10 mouse cellular contexts compared by ENCODE assay signal in genomic region chrX:5469165-5469564, GRCm38 (mm10). TPM values are rescaled to one million over a fixed set of nuclear protein-coding genes. Genes with fewer than 3 reads are reported as not detected.
DNase-seq lines count a peak whose midpoint lies in the region; ATAC-seq and TF ChIP-seq lines count a peak whose summit lies in the region.
"Had no signal": no experiment of that assay in that cellular context is flagged by ENCODE, and none has a peak within 500 bp of the region (broad histone marks: within the 10 kb centered on the region; RNA-seq: fewer than 3 reads in every experiment).

Mycs (minus strand) TSS chrX:5469265.

- no peaks in the 10 kb centered on the region for H3K4me1 ChIP-seq in heart, embryonic 12.5 days (replicated peaks)
- no peaks in the 10 kb centered on the region for H3K4me1 ChIP-seq in ES-Bruce4 (ENCODE audit: control insufficient read depth, insufficient read depth, low read length)
- H3K4me1 ChIP-seq in forebrain, postnatal 0 days (ENCODE audit: insufficient read depth) = no peaks in the 10 kb centered on the region
- H3K4me1 ChIP-seq in midbrain, embryonic 13.5 days (replicated peaks) = no peaks in the 10 kb centered on the region
- no peaks in the 10 kb centered on the region for H3K4me1 ChIP-seq in liver, postnatal 0 days (ENCODE audit: insufficient read depth)

- no peaks in the 10 kb centered on the region for H3K36me3 ChIP-seq in heart, embryonic 12.5 days
- no peaks in the 10 kb centered on the region for H3K36me3 ChIP-seq in ES-Bruce4 (ENCODE audit: control insufficient read depth, insufficient read depth, low read length, poor library complexity, severe bottlenecking)
- H3K36me3 ChIP-seq in forebrain, postnatal 0 days (ENCODE audit: insufficient read depth) = no peaks in the 10 kb centered on the region
- no peaks in the 10 kb centered on the region for H3K36me3 ChIP-seq in midbrain, embryonic 13.5 days
- H3K36me3 ChIP-seq in liver, postnatal 0 days (replicated peaks; ENCODE audit: insufficient read depth, low read length) = no peaks in the 10 kb centered on the region

- no peak for TF ChIP-seq EP300 in ES-Bruce4 (IDR thresholded peaks at IDR 0.05; ENCODE audit: insufficient read depth, low read depth, low read length)
- TF ChIP-seq EP300 in liver, postnatal 0 days (IDR thresholded peaks at IDR 0.05; ENCODE audit: low read depth) = no peak

- H3K9ac ChIP-seq in heart, embryonic 12.5 days = no peak within 1 kb of the TSS
- H3K9ac ChIP-seq in ES-Bruce4 (ENCODE audit: low read depth, poor library complexity, severe bottlenecking) = no peak within 1 kb of the TSS
- no peak within 1 kb of the TSS for H3K9ac ChIP-seq in forebrain, postnatal 0 days
- H3K9ac ChIP-seq in midbrain, embryonic 13.5 days (replicated peaks) = no peak within 1 kb of the TSS
- H3K9ac ChIP-seq in liver, postnatal 0 days (replicated peaks) = no peak within 1 kb of the TSS

- H3K4me2 ChIP-seq in heart, embryonic 12.5 days = peak within 1 kb of the TSS; percentile 56
- peak within 1 kb of the TSS; percentile 31 for H3K4me2 ChIP-seq in forebrain, postnatal 0 days (ENCODE audit: low read depth)
- H3K4me2 ChIP-seq in midbrain, embryonic 13.5 days (replicated peaks) = peak within 1 kb of the TSS; percentile 41
- H3K4me2 ChIP-seq in liver, postnatal 0 days (ENCODE audit: low read depth, low read length) = no peak within 1 kb of the TSS

- no peak within 1 kb of the TSS for H3K27ac ChIP-seq in heart, embryonic 12.5 days (ENCODE audit: poor library complexity, severe bottlenecking)
- H3K27ac ChIP-seq in ES-Bruce4 (ENCODE audit: insufficient read depth, low read length) = no peak within 1 kb of the TSS
- no peak within 1 kb of the TSS for H3K27ac ChIP-seq in forebrain, postnatal 0 days (ENCODE audit: low read depth, low read length)
- no peak within 1 kb of the TSS for H3K27ac ChIP-seq in midbrain, embryonic 13.5 days
- no peak within 1 kb of the TSS for H3K27ac ChIP-seq in layer of hippocampus, adult 2 months
- no peak within 1 kb of the TSS for H3K27ac ChIP-seq in liver, postnatal 0 days (ENCODE audit: low read depth)

- H3K9me3 ChIP-seq in heart, embryonic 12.5 days (replicated peaks) = peaks cover 4% of the 10 kb centered on the region; the same call in 1 of the 2 replicates
- H3K9me3 ChIP-seq in ES-Bruce4 (replicated peaks; ENCODE audit: control insufficient read depth, insufficient read depth, low read length, poor library complexity, severe bottlenecking) = no peaks in the 10 kb centered on the region
- H3K9me3 ChIP-seq in forebrain, postnatal 0 days (ENCODE audit: low read length) = no peaks in the 10 kb centered on the region
- H3K9me3 ChIP-seq in midbrain, embryonic 13.5 days = no peaks in the 10 kb centered on the region
- no peaks in the 10 kb centered on the region; the same call in 1 of the 2 replicates for H3K9me3 ChIP-seq in liver, postnatal 0 days (ENCODE audit: low read length)

- no peak for ATAC-seq in heart, embryonic 12.5 days (ENCODE audit: insufficient number of reproducible peaks, low FRiP score)
- no peak for ATAC-seq in forebrain, postnatal 0 days
- ATAC-seq in midbrain, embryonic 13.5 days = no peak
- ATAC-seq in liver, postnatal 0 days = no peak

- peaks cover 13% of the 10 kb centered on the region for H3K27me3 ChIP-seq in heart, embryonic 12.5 days (replicated peaks)
- H3K27me3 ChIP-seq in ES-Bruce4 (ENCODE audit: control insufficient read depth, insufficient read depth, low read length, poor library complexity, severe bottlenecking) = no peaks in the 10 kb centered on the region; the same call in 1 of the 2 replicates
- H3K27me3 ChIP-seq in forebrain, postnatal 0 days (ENCODE audit: insufficient read depth, low read length) = no peaks in the 10 kb centered on the region
- no peaks in the 10 kb centered on the region for H3K27me3 ChIP-seq in midbrain, embryonic 13.5 days
- no peaks in the 10 kb centered on the region for H3K27me3 ChIP-seq in liver, postnatal 0 days (ENCODE audit: insufficient read depth, low read length)

- no peak for TF ChIP-seq POLR2A in ES-Bruce4 (IDR thresholded peaks at IDR 0.05; ENCODE audit: insufficient read depth, low read length)

- no peak for DNase-seq in heart, adult 18-20 months
- no peak for DNase-seq in forebrain, postnatal 0 days
- no peak for DNase-seq in layer of hippocampus, adult 2 months (ENCODE audit: low spot score in 2 of 2)
- no peak for DNase-seq in thymus, postnatal 36 days
- DNase-seq in liver, postnatal 0 days = no peak
- DNase-seq: lung, postnatal 10 days had no signal

- no peak for TF ChIP-seq CTCF in ES-Bruce4 (IDR thresholded peaks at IDR 0.05; ENCODE audit: low read depth, low read length)
- no peak for TF ChIP-seq CTCF in forebrain, postnatal 0 days (IDR thresholded peaks at IDR 0.05; ENCODE audit: low read depth)
- no peak for TF ChIP-seq CTCF in layer of hippocampus, adult 2 months (conservative IDR thresholded peaks at IDR 0.05)
- no peak for TF ChIP-seq CTCF in liver, postnatal 0 days (IDR thresholded peaks at IDR 0.05; ENCODE audit: low read depth)

- H3K4me3 ChIP-seq in heart, embryonic 12.5 days = peak within 1 kb of the TSS; percentile 26
- peak within 1 kb of the TSS; percentile 44 for H3K4me3 ChIP-seq in ES-Bruce4 (ENCODE audit: low read depth, low read length)
- no peak within 1 kb of the TSS for H3K4me3 ChIP-seq in forebrain, postnatal 0 days (ENCODE audit: low read depth, low read length)
- H3K4me3 ChIP-seq in midbrain, embryonic 13.5 days (replicated peaks) = peak within 1 kb of the TSS; percentile 14
- H3K4me3 ChIP-seq in layer of hippocampus, adult 2 months = no peak within 1 kb of the TSS
- no peak within 1 kb of the TSS for H3K4me3 ChIP-seq in liver, postnatal 0 days (ENCODE audit: low read depth, low read length)

- 61% methylated on average over 3 of the region's 3 CpGs for WGBS in heart, embryonic 12.5 days
- WGBS in forebrain, postnatal 0 days = 89% methylated on average over 3 of the region's 3 CpGs
- whole genome bisulfite sequencing in midbrain, embryonic 13.5 days = 81% methylated on average over 3 of the region's 3 CpGs
- WGBS in liver, postnatal 0 days (ENCODE audit: insufficient replicate concordance) = 80% methylated on average over 3 of the region's 3 CpGs

RNA-seq across cellular contexts. Expression of gene Mycs, which starts in this region (rescaled TPM):
- not detected in 2 replicates for polyA plus RNA-seq in heart, embryonic 12.5 days (2016; fragmentation: Nextera tagmentation; extraction: Ambion mirVana)
- not detected for total RNA-seq in heart, adult 18-20 months (2021)
- polyA plus RNA-seq in ES-Bruce4 (2011; ENCODE audit: insufficient read depth, insufficient read length, low read depth, missing spikeins) = not detected in 2 replicates
- not detected in 2 replicates for total RNA-seq in forebrain, postnatal 0 days (2014; rRNA removed)
- not detected in 2 replicates for polyA plus RNA-seq in forebrain, postnatal 0 days (2015; fragmentation: Nextera tagmentation; extraction: Ambion mirVana)
- polyA plus RNA-seq in midbrain, embryonic 13.5 days (2015; fragmentation: Nextera tagmentation; extraction: Ambion mirVana) = not detected in 2 replicates
- not detected for total RNA-seq in layer of hippocampus, adult 2 months (2021)
- not detected in 2 replicates for polyA plus RNA-seq in liver, postnatal 0 days (2015; fragmentation: Nextera tagmentation; extraction: Ambion mirVana)
- total RNA-seq: layer of hippocampus, postnatal 25 days had no signal

Comparison
In these comparisons a context has a peak if more than half of its experiments do, and no peak if none do; other contexts are left out.
1. H3K4me3 ChIP-seq: peak in heart, embryonic 12.5 days (single experiment), ES-Bruce4 (single experiment) and midbrain, embryonic 13.5 days (single experiment); none in forebrain, postnatal 0 days (single experiment), layer of hippocampus, adult 2 months (single experiment) and liver, postnatal 0 days (single experiment).